Comparison of ENCODE assay signal across 13 mouse cellular contexts in genomic region chr1:39754224-39754957, GRCm38 (mm10). TPM values are rescaled to one million over a fixed set of nuclear protein-coding genes. Genes with fewer than 3 reads are reported as not detected.
DNase-seq lines count a peak whose midpoint lies in the region; ATAC-seq and TF ChIP-seq lines count a peak whose summit lies in the region.
"Had no signal": no experiment of that assay in that cellular context is flagged by ENCODE, and none has a peak within 500 bp of the region (broad histone marks: within the 10 kb centered on the region; RNA-seq: fewer than 3 reads in every experiment).

No protein-coding gene starts in this region.

- H3K4me1 ChIP-seq in heart, embryonic 10.5 days, result peaks cover 53% of the 10 kb centered on the region
- peaks cover 5% of the 10 kb centered on the region for H3K4me1 ChIP-seq in liver, postnatal 0 days (ENCODE audit: insufficient read depth)
- H3K4me1 ChIP-seq in neural tube, embryonic 15.5 days, result peaks cover 4% of the 10 kb centered on the region
- H3K4me1 ChIP-seq: midbrain, embryonic 15.5 days had no signal

- H3K9ac ChIP-seq in liver, postnatal 0 days (replicated peaks), result no peak overlapping the region
- H3K9ac ChIP-seq in neural tube, embryonic 15.5 days (replicated peaks), result no peak overlapping the region
- H3K9ac ChIP-seq: midbrain, embryonic 15.5 days had no signal

- peak; percentile 52 for DNase-seq in adrenal gland, postnatal 14 days
- DNase-seq in adrenal gland, postnatal 4 days (ENCODE audit: low spot score in 2 of 2), result no peak
- peak; percentile 24 for DNase-seq in 3T3-L1 (ENCODE audit: low read depth, low spot score)
- no peak for DNase-seq in heart, embryonic 10.5 days (ENCODE audit: low spot score)
- peak; percentile 31 for DNase-seq in liver, postnatal 0 days
- DNase-seq in layer of hippocampus, adult 9-11 months, result no peak
- DNase-seq in urinary bladder, adult 18-20 months (ENCODE audit: low spot score in 2 of 2), result no peak
- DNase-seq: gastrocnemius, postnatal 36 days had no signal

- no peaks in the 10 kb centered on the region for H3K27me3 ChIP-seq in heart, embryonic 10.5 days (ENCODE audit: insufficient read depth, poor library complexity, severe bottlenecking)
- H3K27me3 ChIP-seq in liver, postnatal 0 days (ENCODE audit: insufficient read depth, low read length), result no peaks in the 10 kb centered on the region
- H3K27me3 ChIP-seq in neural tube, embryonic 15.5 days (replicated peaks), result no peaks in the 10 kb centered on the region
- H3K27me3 ChIP-seq: midbrain, embryonic 15.5 days had no signal

- no peaks in the 10 kb centered on the region for H3K9me3 ChIP-seq in heart, embryonic 10.5 days
- no peaks in the 10 kb centered on the region for H3K9me3 ChIP-seq in liver, postnatal 0 days (ENCODE audit: low read length)
- no peaks in the 10 kb centered on the region for H3K9me3 ChIP-seq in neural tube, embryonic 15.5 days (replicated peaks)
- H3K9me3 ChIP-seq: midbrain, embryonic 15.5 days had no signal

- no peak for TF ChIP-seq CTCF in liver, postnatal 0 days (IDR thresholded peaks at IDR 0.05; ENCODE audit: low read depth)

- TF ChIP-seq EP300 in liver, postnatal 0 days (IDR thresholded peaks at IDR 0.05; ENCODE audit: low read depth), result peak; percentile 88

- ATAC-seq in liver, postnatal 0 days, result peak; percentile 86
- ATAC-seq in neural tube, embryonic 15.5 days (ENCODE audit: low FRiP score), result no peak
- ATAC-seq: midbrain, embryonic 15.5 days had no signal

- 49% methylated on average over 13 of the region's 13 CpGs for WGBS in heart, embryonic 10.5 days
- WGBS in liver, postnatal 0 days (ENCODE audit: insufficient replicate concordance), result 42% methylated on average over 13 of the region's 13 CpGs
- 84% methylated on average over 13 of the region's 13 CpGs for WGBS in neural tube, embryonic 15.5 days

- H3K27ac ChIP-seq in heart, embryonic 10.5 days, result 0 out of 2 replicates have a peak overlapping the region, but pooled peaks have one; percentile 17
- no peak overlapping the region for H3K27ac ChIP-seq in liver, postnatal 0 days (ENCODE audit: low read depth)
- no peak overlapping the region for H3K27ac ChIP-seq in neural tube, embryonic 15.5 days (replicated peaks)
- H3K27ac ChIP-seq: midbrain, embryonic 15.5 days had no signal

- H3K4me2 ChIP-seq in liver, postnatal 0 days (ENCODE audit: low read depth, low read length), result no peak overlapping the region
- H3K4me2 ChIP-seq in neural tube, embryonic 15.5 days, result no peak overlapping the region
- H3K4me2 ChIP-seq: midbrain, embryonic 15.5 days had no signal

- H3K4me3 ChIP-seq in heart, embryonic 10.5 days, result no peak overlapping the region
- no peak overlapping the region for H3K4me3 ChIP-seq in liver, postnatal 0 days (ENCODE audit: low read depth, low read length)
- no peak overlapping the region for H3K4me3 ChIP-seq in neural tube, embryonic 15.5 days (replicated peaks)
- H3K4me3 ChIP-seq: midbrain, embryonic 15.5 days had no signal

- H3K36me3 ChIP-seq in heart, embryonic 10.5 days, result no peaks in the 10 kb centered on the region
- no peaks in the 10 kb centered on the region for H3K36me3 ChIP-seq in liver, postnatal 0 days (replicated peaks; ENCODE audit: insufficient read depth, low read length)
- H3K36me3 ChIP-seq in neural tube, embryonic 15.5 days, result no peaks in the 10 kb centered on the region
- H3K36me3 ChIP-seq: midbrain, embryonic 15.5 days had no signal

RNA-seq across cellular contexts. Expression of gene Rfx8, which starts 33.6 kb away (rescaled TPM):
- 0.15 TPM in 1 of 2 replicates, not detected in the other for total RNA-seq in adrenal gland, postnatal 14 days (2021)
- total RNA-seq in adrenal gland, postnatal 4 days (2021), result under 1 TPM; 0.39 to 0.93 TPM
- polyA plus RNA-seq in heart, embryonic 10.5 days (2016; fragmentation: Nextera tagmentation; extraction: Ambion mirVana), result 0.73 and 1.4 TPM in 2 replicates
- 0.09 TPM in 1 of 2 replicates, not detected in the other for polyA plus RNA-seq in liver, postnatal 0 days (2015; fragmentation: Nextera tagmentation; extraction: Ambion mirVana)
- polyA plus RNA-seq in neural tube, embryonic 15.5 days (2015; fragmentation: Nextera tagmentation; extraction: Ambion mirVana), result 0.14 and 0.27 TPM in 2 replicates
- total RNA-seq: gastrocnemius, postnatal 36 days had no signal

RNA-seq across cellular contexts. Expression of gene Gm3646, which starts 50.7 kb away (rescaled TPM):
- not detected in 2 replicates for total RNA-seq in adrenal gland, postnatal 14 days (2021)
- total RNA-seq in adrenal gland, postnatal 4 days (2021), result not detected
- 0.63 and 1.2 TPM in 2 replicates for polyA plus RNA-seq in heart, embryonic 10.5 days (2016; fragmentation: Nextera tagmentation; extraction: Ambion mirVana)
- polyA plus RNA-seq in liver, postnatal 0 days (2015; fragmentation: Nextera tagmentation; extraction: Ambion mirVana), result not detected in 2 replicates
- polyA plus RNA-seq in neural tube, embryonic 15.5 days (2015; fragmentation: Nextera tagmentation; extraction: Ambion mirVana), result not detected in 2 replicates
- total RNA-seq: adrenal gland, postnatal 36 days; layer of hippocampus, adult 18-20 months had no signal
- polyA plus RNA-seq: embryonic facial prominence, embryonic 11.5 days; midbrain, embryonic 15.5 days had no signal

Comparison
In these comparisons a context has a peak if more than half of its experiments do, and no peak if none do; other contexts are left out.
1. DNase-seq: peak in adrenal gland, postnatal 14 days (single experiment), 3T3-L1 (single experiment) and liver, postnatal 0 days (single experiment); none in adrenal gland, postnatal 4 days (0 of 2), heart, embryonic 10.5 days (single experiment), layer of hippocampus, adult 9-11 months (single experiment) and urinary bladder, adult 18-20 months (0 of 2).